Mouse (Mus musculus) embryonic facial prominence, embryonic 12.5 days (tissue): ENCODE data around the gene Dst. TPM values are rescaled to one million over a fixed set of nuclear protein-coding genes. Genes with fewer than 3 reads are reported as not detected.

Experiments
- ATAC-seq: fragments of 200-750 bp; cut with Nextera tagmentation; 2 replicates; pipeline ENCODE4 v1.8.0; 2017; ENCODE audit not compliant: insufficient number of reproducible peaks, insufficient read depth, low FRiP score, low TSS enrichment
- H3K27ac ChIP-seq: fragments of 300-500 bp; sonication (generic); 2 replicates; pipeline ENCODE4 v1.5.1; 2016; ENCODE audit warnings: mild to moderate bottlenecking
- H3K27me3 ChIP-seq: fragments of 300-500 bp; sonication (generic); 2 replicates; pipeline ENCODE4 v1.6.1; 2016; ENCODE audit warnings: mild to moderate bottlenecking, moderate library complexity
- H3K36me3 ChIP-seq: fragments of 300-500 bp; sonication (generic); 2 replicates; pipeline ENCODE4 v1.6.1; 2016; ENCODE audit warnings: mild to moderate bottlenecking
- H3K4me1 ChIP-seq: fragments of 300-500 bp; sonication (generic); 2 replicates; pipeline ENCODE4 v1.6.1; 2016
- H3K4me2 ChIP-seq: fragments of 300-500 bp; sonication (generic); replicated peaks from 2 replicates; pipeline ENCODE4 v1.6.1; 2016; ENCODE audit warnings: mild to moderate bottlenecking, moderate library complexity
- H3K4me3 ChIP-seq: fragments of 300-500 bp; sonication (generic); 2 replicates; pipeline ENCODE4 v1.5.1; 2016; ENCODE audit warnings: mild to moderate bottlenecking
- H3K9ac ChIP-seq: fragments of 300-500 bp; sonication (generic); 2 replicates; pipeline ENCODE4 v1.6.1; 2016; ENCODE audit warnings: mild to moderate bottlenecking, moderate library complexity
- H3K9me3 ChIP-seq: fragments of 300-500 bp; sonication (generic); 2 replicates; pipeline ENCODE4 v1.6.1; 2016; ENCODE audit warnings: mild to moderate bottlenecking, moderate library complexity
- WGBS: fragments of 180-500 bp; shearing (Covaris S2); methylation state at CpG from one replicate; pipeline ENCODE4 v1.1.7; 2016; 5-methylcytosine and 5-hydroxymethylcytosine counted together
- polyA plus RNA-seq: library from polyadenylated mRNA; unstranded; fragments of >200 nt; fragmentation: Nextera tagmentation; extraction: Ambion mirVana; gene quantifications from 2 replicates; pipeline ENCODE4 v1.2.1, GENCODE M21; 2016

Dst gene
- polyA plus RNA-seq, 1 experiment from 2014 or later: 25.8 TPM

- ATAC-seq: no peak
- H3K9me3 ChIP-seq: no peaks in the 10 kb centered on the region
- H3K4me3 ChIP-seq: no peak overlapping the region
- no peak overlapping the region for H3K9ac ChIP-seq
- no peaks in the 10 kb centered on the region for H3K4me1 ChIP-seq
- H3K36me3 ChIP-seq: peaks cover 39% of the 10 kb centered on the region
- H3K27me3 ChIP-seq: no peaks in the 10 kb centered on the region
- H3K4me2 ChIP-seq: no peak overlapping the region
- WGBS: 92% methylated on average over 8 of the region's 8 CpGs
- H3K27ac ChIP-seq: no peak overlapping the region
These were observed 351.9 kb downstream of the Dst start for GRCm38 (mm10) chr1:34259898-34260297.

DNA sequence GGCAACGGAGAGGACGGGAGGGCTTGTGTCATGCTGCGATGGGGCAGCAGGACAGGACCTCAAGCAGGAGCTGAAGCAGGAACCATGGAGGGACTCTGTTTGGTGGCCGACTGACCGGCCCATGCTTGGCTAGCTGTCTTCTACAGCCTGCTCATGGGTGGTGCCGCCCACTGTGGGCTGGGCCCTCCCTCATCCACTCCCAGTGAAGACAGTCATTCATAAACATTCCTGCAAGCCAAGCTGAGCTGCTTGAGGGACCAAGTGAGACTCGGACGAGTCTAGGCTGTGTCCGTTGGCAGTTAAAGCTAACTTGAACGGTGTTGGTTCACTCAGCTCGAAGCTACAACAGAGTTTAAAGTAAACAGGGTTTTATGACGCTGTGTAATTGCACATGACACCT, 353.0 kb downstream of the Dst start:
- Histone ChIP-seq H3K4me2 (no peak overlapping the region), H3K27ac (no peak overlapping the region), H3K9me3 (no peaks in the 10 kb centered on the region), H3K36me3 (peaks cover 45% of the 10 kb centered on the region), H3K4me3 (no peak overlapping the region), H3K9ac (no peak overlapping the region), H3K4me1 (no peaks in the 10 kb centered on the region), H3K27me3 (no peaks in the 10 kb centered on the region)
- WGBS: 83% methylated on average over 12 of the region's 12 CpGs
- no peak for ATAC-seq

DNA sequence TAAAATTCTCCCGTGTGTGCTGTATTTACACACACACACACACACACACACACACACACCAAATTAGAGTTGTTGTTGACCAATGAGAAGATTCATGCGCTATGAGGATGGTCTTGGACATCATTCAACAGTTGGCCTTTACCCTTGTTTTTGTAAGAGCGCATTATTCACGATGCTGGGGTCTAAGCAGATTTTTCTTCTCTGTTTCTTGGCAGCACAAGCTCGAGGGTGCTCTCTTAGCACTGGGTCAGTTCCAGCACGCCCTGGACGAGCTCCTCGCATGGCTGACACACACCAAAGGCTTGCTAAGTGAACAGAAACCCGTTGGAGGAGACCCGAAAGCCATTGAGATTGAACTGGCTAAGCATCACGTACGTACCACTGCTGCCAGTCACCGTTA, 360.5 kb downstream of the Dst start:
- 91% methylated on average over 13 of the region's 13 CpGs for WGBS
- no peak for ATAC-seq
- H3K36me3 ChIP-seq: peaks cover 54% of the 10 kb centered on the region

DNA sequence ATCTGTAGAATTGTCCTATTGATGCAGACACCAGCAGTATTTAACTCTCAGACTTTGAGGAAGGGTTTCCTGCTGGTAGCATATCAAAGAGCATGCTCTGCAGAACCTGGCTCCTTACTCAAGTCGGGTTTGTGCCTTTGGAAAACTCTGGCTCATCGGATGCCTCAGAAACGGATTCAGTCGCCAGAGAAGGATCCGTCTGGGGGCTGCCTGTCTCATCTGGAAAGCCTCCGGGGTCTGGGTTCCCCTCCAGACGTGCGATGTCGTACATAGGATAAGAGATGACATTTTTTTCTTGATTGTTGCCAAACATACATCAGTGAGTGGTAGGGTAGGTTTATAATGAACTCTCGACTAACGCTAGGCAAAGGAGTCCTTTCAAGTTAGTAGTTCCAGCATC, 361.6 kb downstream of the Dst start:
- Histone ChIP-seq H3K9me3 (no peaks in the 10 kb centered on the region), H3K9ac (no peak overlapping the region), H3K4me2 (no peak overlapping the region), H3K27ac (no peak overlapping the region), H3K4me3 (no peak overlapping the region), H3K4me1 (no peaks in the 10 kb centered on the region), H3K27me3 (no peaks in the 10 kb centered on the region), H3K36me3 (peaks cover 51% of the 10 kb centered on the region)
- WGBS: 84% methylated on average over 11 of the region's 11 CpGs
- ATAC-seq: no peak

More for the DNA sequence above, 360.5 kb downstream of the Dst start:
- H3K27ac ChIP-seq: no peak overlapping the region
- H3K4me3 ChIP-seq: no peak overlapping the region
- no peaks in the 10 kb centered on the region for H3K27me3 ChIP-seq
- no peak overlapping the region for H3K4me2 ChIP-seq
- H3K4me1 ChIP-seq: no peaks in the 10 kb centered on the region
- H3K9me3 ChIP-seq: no peaks in the 10 kb centered on the region
- no peak overlapping the region for H3K9ac ChIP-seq

GRCm38 (mm10) chr1:34273922-34274321, 365.9 kb downstream of the Dst start:
- Histone ChIP-seq H3K27me3 (no peaks in the 10 kb centered on the region), H3K4me2 (no peak overlapping the region), H3K4me3 (no peak overlapping the region), H3K27ac (no peak overlapping the region), H3K4me1 (no peaks in the 10 kb centered on the region), H3K36me3 (peaks cover 42% of the 10 kb centered on the region), H3K9me3 (no peaks in the 10 kb centered on the region), H3K9ac (no peak overlapping the region)
- ATAC-seq: no peak
- WGBS: 93% methylated on average over 12 of the region's 12 CpGs

DNA sequence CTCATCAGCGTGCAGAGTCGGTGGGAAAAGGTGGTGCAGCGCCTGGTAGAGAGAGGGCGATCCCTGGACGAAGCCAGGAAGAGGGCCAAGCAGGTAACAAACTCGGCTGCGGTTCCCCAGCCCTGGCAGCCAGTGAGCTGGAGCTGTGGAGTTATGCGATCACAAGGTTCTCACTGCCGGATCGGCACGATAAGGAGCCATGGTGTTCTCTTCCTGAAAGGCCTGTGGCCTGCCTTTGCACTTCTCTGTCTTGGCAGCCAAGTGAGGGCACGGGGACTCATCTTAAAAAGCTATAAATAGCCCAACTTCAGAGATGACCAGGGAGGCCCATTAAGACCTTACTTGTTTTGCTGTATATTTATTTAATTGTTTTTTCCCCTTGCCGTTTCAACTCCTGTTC, 367.8 kb downstream of the Dst start:
- WGBS: 93% methylated on average over 13 of the region's 13 CpGs
- Histone ChIP-seq H3K27ac (no peak overlapping the region), H3K36me3 (peaks cover 27% of the 10 kb centered on the region), H3K27me3 (no peaks in the 10 kb centered on the region), H3K4me3 (no peak overlapping the region), H3K9ac (no peak overlapping the region), H3K9me3 (no peaks in the 10 kb centered on the region), H3K4me2 (no peak overlapping the region), H3K4me1 (no peaks in the 10 kb centered on the region)
- no peak for ATAC-seq

GRCm38 (mm10) chr1:34276756-34277155, 368.7 kb downstream of the Dst start:
- H3K4me1 ChIP-seq: no peaks in the 10 kb centered on the region
- no peak overlapping the region for H3K4me3 ChIP-seq
- no peaks in the 10 kb centered on the region for H3K27me3 ChIP-seq
- WGBS: 89% methylated on average over 7 of the region's 7 CpGs
- H3K4me2 ChIP-seq: no peak overlapping the region
- no peaks in the 10 kb centered on the region for H3K9me3 ChIP-seq
- peaks cover 24% of the 10 kb centered on the region for H3K36me3 ChIP-seq
- ATAC-seq: no peak
- no peak overlapping the region for H3K9ac ChIP-seq
- H3K27ac ChIP-seq: no peak overlapping the region

- Histone ChIP-seq H3K27me3 (no peaks in the 10 kb centered on the region), H3K4me1 (no peaks in the 10 kb centered on the region), H3K4me3 (no peak overlapping the region), H3K4me2 (no peak overlapping the region), H3K36me3 (peaks cover 19% of the 10 kb centered on the region), H3K9ac (no peak overlapping the region), H3K9me3 (no peaks in the 10 kb centered on the region), H3K27ac (no peak overlapping the region)
- WGBS: 83% methylated on average over 8 of the region's 8 CpGs
- ATAC-seq: no peak
These were observed 369.2 kb downstream of the Dst start for GRCm38 (mm10) chr1:34277259-34277658.

GRCm38 (mm10) chr1:34283502-34283901, 375.5 kb downstream of the Dst start:
- peaks cover 21% of the 10 kb centered on the region for H3K36me3 ChIP-seq
- 90% methylated on average over 7 of the region's 7 CpGs for WGBS
- H3K27ac ChIP-seq: no peak overlapping the region
- H3K4me3 ChIP-seq: no peak overlapping the region
- H3K4me2 ChIP-seq: no peak overlapping the region
- no peak overlapping the region for H3K9ac ChIP-seq
- H3K27me3 ChIP-seq: no peaks in the 10 kb centered on the region
- no peak for ATAC-seq
- H3K9me3 ChIP-seq: no peaks in the 10 kb centered on the region
- H3K4me1 ChIP-seq: no peaks in the 10 kb centered on the region

- no peak overlapping the region for H3K27ac ChIP-seq
- H3K4me1 ChIP-seq: no peaks in the 10 kb centered on the region
- H3K4me2 ChIP-seq: no peak overlapping the region
- 92% methylated on average over 9 of the region's 9 CpGs for WGBS
- ATAC-seq: no peak
- no peaks in the 10 kb centered on the region for H3K27me3 ChIP-seq
- no peaks in the 10 kb centered on the region for H3K9me3 ChIP-seq
- H3K4me3 ChIP-seq: no peak overlapping the region
- peaks cover 27% of the 10 kb centered on the region for H3K36me3 ChIP-seq
- H3K9ac ChIP-seq: no peak overlapping the region
These were observed 377.0 kb downstream of the Dst start for GRCm38 (mm10) chr1:34284979-34285378.

DNA sequence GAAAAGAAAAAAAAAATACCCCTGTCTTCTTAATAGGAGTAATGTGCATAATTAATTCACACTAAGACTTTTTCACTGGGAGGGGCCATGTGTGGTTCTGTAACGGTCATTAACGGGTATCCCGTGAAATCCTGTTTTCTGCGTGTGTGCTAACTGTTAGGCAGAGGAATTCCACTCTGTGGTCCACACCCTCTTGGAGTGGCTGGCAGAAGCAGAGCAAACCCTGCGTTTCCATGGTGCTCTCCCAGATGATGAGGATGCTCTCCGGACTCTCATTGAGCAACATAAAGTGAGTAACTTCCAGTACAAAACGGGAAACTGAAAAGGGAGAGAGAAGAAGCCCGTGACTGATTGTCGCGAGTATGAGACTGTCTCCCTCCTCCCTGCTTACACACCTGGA, 379.7 kb downstream of the Dst start:
- Histone ChIP-seq H3K9me3 (no peaks in the 10 kb centered on the region), H3K4me3 (no peak overlapping the region), H3K27ac (no peak overlapping the region), H3K4me1 (no peaks in the 10 kb centered on the region), H3K36me3 (peaks cover 40% of the 10 kb centered on the region), H3K9ac (no peak overlapping the region), H3K4me2 (no peak overlapping the region), H3K27me3 (no peaks in the 10 kb centered on the region)
- ATAC-seq: no peak
- 89% methylated on average over 10 of the region's 10 CpGs for WGBS

- no peaks in the 10 kb centered on the region for H3K4me1 ChIP-seq
- H3K9me3 ChIP-seq: no peaks in the 10 kb centered on the region
- no peak overlapping the region for H3K4me3 ChIP-seq
- no peaks in the 10 kb centered on the region for H3K27me3 ChIP-seq
- H3K4me2 ChIP-seq: no peak overlapping the region
- peaks cover 38% of the 10 kb centered on the region for H3K36me3 ChIP-seq
- no peak for ATAC-seq
- no peak overlapping the region for H3K9ac ChIP-seq
- no peak overlapping the region for H3K27ac ChIP-seq
- 92% methylated on average over 8 of the region's 8 CpGs for WGBS
These were observed 380.2 kb downstream of the Dst start for GRCm38 (mm10) chr1:34288181-34288580.
